Mouse (Mus musculus) CH12.LX (cell line): ENCODE results near the gene Iqschfp.

Source experiments
- ELF1 ChIP-seq: IDR thresholded peaks from 2 replicates; pipeline ENCODE4 v1.6.1; 2014; ENCODE audit warnings: low read depth, mild to moderate bottlenecking, inconsistent platforms, low read length, improper control_type of control experiment
- MAFK ChIP-seq: IDR thresholded peaks from 2 replicates; pipeline ENCODE4 v1.6.1; 2011; ENCODE audit warnings: low read length, improper control_type of control experiment; ENCODE audit not compliant: insufficient replicate concordance
- MAX ChIP-seq: IDR thresholded peaks from 2 replicates; pipeline ENCODE4 v1.6.1; 2011; ENCODE audit warnings: low read length, improper control_type of control experiment
- POLR2A ChIP-seq: IDR thresholded peaks from 2 replicates; pipeline ENCODE4 v1.6.1; 2011; ENCODE audit warnings: low read depth, mild to moderate bottlenecking, improper control_type of control experiment, low read length
- POLR2AphosphoS2 ChIP-seq: IDR thresholded peaks from 2 replicates; pipeline ENCODE4 v1.6.1; 2011; ENCODE audit warnings: low read depth, low read length, improper control_type of control experiment
- SIN3A ChIP-seq: IDR thresholded peaks from 2 replicates; pipeline ENCODE4 v1.6.1; 2012; ENCODE audit warnings: low read length, improper control_type of control experiment, inconsistent platforms

- TF ChIP-seq POLR2A (no peak), MAX (no peak), POLR2AphosphoS2 (no peak), SIN3A (no peak), ELF1 (no peak), MAFK (no peak)
Observed at GRCm38 (mm10) chr3:68379242-68379641, 487.2 kb downstream of the Iqschfp start.
